Mouse (Mus musculus) erythroblast, embryonic 14.5 days (primary cell): ENCODE measurements around the gene Synj2.

ENCODE experiments used
- GATA1 ChIP-seq: IDR thresholded peaks from 2 replicates; pipeline ENCODE4 v1.6.1; 2012; ENCODE audit warnings: low read length, inconsistent platforms, mixed read lengths
- TAL1 ChIP-seq: IDR thresholded peaks from 3 replicates; pipeline ENCODE4 v1.6.1; 2012; ENCODE audit warnings: low read length, inconsistent platforms, mixed read lengths

DNA sequence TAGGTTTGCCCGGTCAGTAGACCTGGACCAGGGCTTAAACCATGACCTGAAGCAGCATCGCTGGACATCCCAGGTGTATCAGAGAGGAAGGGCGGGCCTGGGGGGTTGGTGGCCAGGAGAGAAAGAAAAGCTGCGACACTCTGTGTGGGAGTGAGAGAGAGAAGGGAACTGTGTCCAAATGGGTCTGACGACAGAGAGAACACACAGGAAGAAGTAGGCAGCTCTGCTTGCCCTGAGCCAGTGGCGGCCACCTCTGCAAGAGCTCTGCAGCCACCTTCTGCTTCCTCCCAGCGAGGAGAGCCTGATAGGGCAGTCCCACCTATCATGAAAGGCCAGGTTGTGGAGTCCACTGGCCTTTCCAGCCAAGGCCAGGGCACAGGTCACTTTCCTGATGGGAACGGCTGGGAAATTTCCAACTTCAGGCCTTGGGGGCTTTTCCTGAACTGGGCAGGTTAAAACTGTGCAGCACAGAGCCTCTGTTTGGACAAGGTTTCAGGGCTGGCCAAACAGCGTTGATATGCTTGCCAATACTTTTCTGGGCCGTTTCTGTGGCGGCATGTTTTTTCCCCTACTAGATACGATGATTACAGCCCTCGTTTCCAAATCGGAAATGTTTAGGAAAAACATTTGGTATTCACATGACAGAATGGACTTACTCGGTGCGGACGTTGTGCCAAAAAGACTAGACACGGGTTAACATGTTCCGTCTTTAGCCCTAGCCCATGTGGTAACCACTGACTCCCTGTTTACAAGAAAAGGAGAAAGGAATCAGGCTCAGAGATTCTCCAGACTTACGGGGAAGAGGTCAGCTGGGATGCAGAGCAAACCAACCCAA lies 35.4 kb downstream of the Synj2 start:
- TF ChIP-seq GATA1 = no peak
- no peak for TF ChIP-seq TAL1
